Mouse (Mus musculus) embryonic fibroblast, embryonic 13.5 days (primary cell): Measurements from ENCODE around the gene Tshz2.

Experiments used
- CTCF ChIP-seq: IDR thresholded peaks from 2 replicates; pipeline ENCODE4 v1.5.1; 2011; ENCODE audit warnings: mild to moderate bottlenecking, control low read depth, low read length, moderate library complexity, borderline replicate concordance; ENCODE audit not compliant: insufficient read depth
- POLR2A ChIP-seq: IDR thresholded peaks from 2 replicates; pipeline ENCODE4 v1.6.1; 2011; ENCODE audit warnings: low read depth, mild to moderate bottlenecking, control low read depth, low read length, moderate library complexity

DNA sequence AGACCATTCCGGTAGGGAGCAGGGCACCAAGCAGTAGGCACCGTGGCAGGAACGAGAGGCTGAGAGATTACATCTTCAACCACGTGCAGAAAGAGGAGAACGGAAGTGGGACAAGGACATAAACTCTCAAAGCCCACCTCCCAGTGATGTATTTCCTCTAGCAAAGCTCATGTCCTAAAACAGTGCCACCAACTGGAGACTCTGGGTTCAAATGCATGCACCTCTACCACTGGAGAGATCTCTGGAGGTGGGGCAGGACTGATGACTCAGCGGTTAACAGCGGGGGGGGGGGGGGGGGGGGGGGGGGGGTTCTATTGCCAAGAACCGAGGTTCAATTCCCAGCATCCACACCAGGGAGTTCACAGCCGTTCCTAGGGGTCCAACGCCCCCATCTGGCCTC is 410.5 kb downstream of the Tshz2 start:
- TF ChIP-seq POLR2A (no peak), CTCF (no peak)
